Mouse (Mus musculus): ENCODE results near the gene Arid1b.

DNA sequence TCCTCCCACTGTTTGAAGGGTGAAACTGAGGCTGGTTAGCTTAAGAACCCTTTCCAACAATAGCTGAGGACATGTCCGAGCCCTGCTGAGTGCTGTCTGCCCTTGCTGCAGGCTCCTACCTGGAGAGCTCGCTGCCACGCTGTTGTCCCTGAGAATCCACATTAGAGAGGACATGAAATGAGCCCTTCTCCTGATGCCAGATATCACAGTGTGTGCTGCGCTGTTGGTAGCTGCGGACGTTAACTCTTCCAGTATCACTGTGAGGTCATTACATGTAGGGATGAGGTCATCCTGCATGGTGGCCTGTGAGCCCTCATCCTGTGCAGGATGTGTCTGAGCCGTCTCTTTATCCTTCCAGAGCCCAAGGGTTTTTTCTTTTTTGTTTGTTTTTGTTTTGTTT lies 235.9 kb downstream of the Arid1b start:
- no peak for TF ChIP-seq POLR2A (IDR thresholded peaks at IDR 0.05; ENCODE audit: low read depth, low read length)
- no peak for TF ChIP-seq CHD2 (IDR thresholded peaks at IDR 0.05; ENCODE audit: low read length)
- TF ChIP-seq HCFC1 (IDR thresholded peaks at IDR 0.05; ENCODE audit: low read depth, low read length), result no peak
- no peak for TF ChIP-seq USF2 (conservative IDR thresholded peaks at IDR 0.05; ENCODE audit: low read depth, low read length)
- TF ChIP-seq MAZ (IDR thresholded peaks at IDR 0.05; ENCODE audit: low read depth, low read length), result no peak
- no peak for TF ChIP-seq CTCF (conservative IDR thresholded peaks at IDR 0.05 in 1 of 2, IDR thresholded peaks at IDR 0.05 in 1 of 2; ENCODE audit: low read depth in 2 of 2, low read length in 2 of 2)
- TF ChIP-seq BHLHE40 (IDR thresholded peaks at IDR 0.05; ENCODE audit: low read depth, low read length), result no peak
- TF ChIP-seq ELF1 (IDR thresholded peaks at IDR 0.05; ENCODE audit: low read depth, low read length), result no peak
- TF ChIP-seq ZMIZ1 (IDR thresholded peaks at IDR 0.05; ENCODE audit: low read depth, low read length), result no peak
- no peak for TF ChIP-seq POLR2AphosphoS2 (IDR thresholded peaks at IDR 0.05; ENCODE audit: low read depth, low read length)

Data from CH12.LX (cell line).